Mouse (Mus musculus): Measurements from ENCODE around the gene Ufc1. TPM values are rescaled to one million over a fixed set of nuclear protein-coding genes. Genes with fewer than 3 reads are reported as not detected.
A peak's percentile ranks its signal among the peaks of the same experiment; 100 is the strongest.

Ufc1 gene
- total and polyA plus RNA-seq, 3 experiments = 71.0 to 408 (median 101) TPM

DNA sequence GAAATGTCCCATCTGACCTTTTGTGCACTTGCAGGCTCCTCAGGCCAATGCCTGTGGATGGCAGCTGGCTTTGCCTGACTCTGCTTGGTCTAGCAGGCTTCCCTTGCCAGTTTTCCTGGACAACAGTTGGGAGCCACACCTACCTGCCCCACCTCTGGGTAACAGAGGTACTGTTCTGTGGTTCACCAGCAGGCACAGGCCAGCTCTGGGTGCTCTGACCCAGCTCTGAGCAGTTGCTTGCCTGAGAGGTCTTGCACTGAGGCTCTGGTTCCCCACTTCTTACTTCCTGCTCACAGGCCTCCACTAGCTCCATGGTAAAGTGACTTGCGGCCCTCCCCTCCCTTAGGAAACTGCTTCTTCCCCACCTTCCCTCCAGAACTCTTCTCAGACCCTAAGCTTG is 27.2 kb upstream of the Ufc1 start:
- TF ChIP-seq MAFK (IDR thresholded peaks at IDR 0.05; ENCODE audit: borderline replicate concordance, low read depth, low read length) = no peak
- H3K27ac ChIP-seq (ENCODE audit: control insufficient read depth, low read depth, low read length) = no peak overlapping the region
- DNase-seq (ENCODE audit: low read depth, low spot score) = no peak
- H3K4me3 ChIP-seq (ENCODE audit: control insufficient read depth in 1 of 2, insufficient read depth in 1 of 2, low read depth in 2 of 2, low read length in 2 of 2) = no peak overlapping the region
- H3K4me1 ChIP-seq (ENCODE audit: control insufficient read depth in 1 of 2, insufficient read depth in 2 of 2, low read length in 2 of 2) = no peaks in the 10 kb centered on the region
- peaks cover 10% of the 10 kb centered on the region for H3K79me2 ChIP-seq (ENCODE audit: control insufficient read depth, insufficient read depth, low read length, poor library complexity)
- H3K9me3 ChIP-seq (replicated peaks; ENCODE audit: insufficient read depth, low read length) = no peaks in the 10 kb centered on the region
- H3K9ac ChIP-seq (ENCODE audit: control insufficient read depth, low read depth, low read length, poor library complexity, severe bottlenecking) = no peak overlapping the region
- H3K36me3 ChIP-seq (ENCODE audit: control insufficient read depth in 1 of 2, insufficient read depth in 2 of 2, low read length in 2 of 2) = peaks cover 2 to 6% of the 10 kb centered on the region in 2 experiments; a peak in 3 of 4 replicates
- H3K27me3 ChIP-seq (ENCODE audit: control insufficient read depth in 1 of 2, insufficient read depth in 2 of 2, low read length in 2 of 2) = no peaks in the 10 kb centered on the region

DNA sequence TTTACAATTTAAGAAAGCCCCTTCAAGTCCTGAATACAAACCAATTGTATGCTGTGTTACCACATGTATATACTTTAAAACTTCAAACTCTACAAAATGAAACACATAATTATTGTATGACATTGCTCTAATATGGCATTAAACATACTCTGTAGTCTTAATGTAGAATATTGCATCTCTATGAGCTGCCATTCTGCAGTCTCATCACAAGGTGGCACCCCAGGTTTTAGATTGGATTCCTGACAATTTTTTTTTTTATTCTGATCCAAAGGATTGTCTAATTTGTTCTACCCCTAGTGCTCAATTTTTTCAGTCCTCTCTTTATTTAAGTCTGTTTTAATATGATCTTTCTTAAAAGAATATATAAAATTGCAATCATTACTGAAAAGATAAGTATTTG is 26.6 kb upstream of the Ufc1 start:
- no peak overlapping the region for H3K27ac ChIP-seq (ENCODE audit: control insufficient read depth, low read depth, low read length)
- peaks cover 7% of the 10 kb centered on the region for H3K79me2 ChIP-seq (ENCODE audit: control insufficient read depth, insufficient read depth, low read length, poor library complexity)
- H3K4me3 ChIP-seq (ENCODE audit: control insufficient read depth in 1 of 2, insufficient read depth in 1 of 2, low read depth in 2 of 2, low read length in 2 of 2) = no peak overlapping the region
- no peaks in the 10 kb centered on the region for H3K4me1 ChIP-seq (ENCODE audit: control insufficient read depth in 1 of 2, insufficient read depth in 2 of 2, low read length in 2 of 2)
- H3K36me3 ChIP-seq (ENCODE audit: control insufficient read depth in 1 of 2, insufficient read depth in 2 of 2, low read length in 2 of 2) = peaks cover 2 to 5% of the 10 kb centered on the region in 2 experiments; a peak in 3 of 4 replicates
- no peaks in the 10 kb centered on the region for H3K9me3 ChIP-seq (replicated peaks; ENCODE audit: insufficient read depth, low read length)
- DNase-seq (ENCODE audit: low read depth, low spot score) = peak; percentile 63
- TF ChIP-seq MAFK (IDR thresholded peaks at IDR 0.05; ENCODE audit: borderline replicate concordance, low read depth, low read length) (no peak), UBTF (IDR thresholded peaks at IDR 0.05; ENCODE audit: borderline replicate concordance, insufficient read depth, low read depth, low read length) (no peak), RAD21 (IDR thresholded peaks at IDR 0.05; ENCODE audit: low read depth, low read length) (peak; percentile 70), CTCF (IDR thresholded peaks at IDR 0.05 in 2 of 3, conservative IDR thresholded peaks at IDR 0.05 in 1 of 3; ENCODE audit: control insufficient read depth in 1 of 3, insufficient read depth in 1 of 3, low read depth in 2 of 3, low read length in 3 of 3, poor library complexity in 1 of 3, severe bottlenecking in 1 of 3) (peak in 2 of 3 experiments; percentile 41 to 77; a peak in 4 of 6 replicates), SMC3 (IDR thresholded peaks at IDR 0.05; ENCODE audit: low read depth, low read length) (peak; percentile 67), ZKSCAN1 (IDR thresholded peaks at IDR 0.05; ENCODE audit: low read depth, low read length) (no peak), BHLHE40 (IDR thresholded peaks at IDR 0.05; ENCODE audit: borderline replicate concordance, low read depth, low read length) (no peak), TAL1 (IDR thresholded peaks at IDR 0.05; ENCODE audit: low read length) (no peak), ZNF384 (IDR thresholded peaks at IDR 0.05; ENCODE audit: low read depth, low read length) (peak; percentile 98), ETS1 (IDR thresholded peaks at IDR 0.05; ENCODE audit: low read depth, low read length) (no peak), SIN3A (IDR thresholded peaks at IDR 0.05; ENCODE audit: low read length) (peak; percentile 34; the same call in 1 of the 2 replicates), CHD2 (IDR thresholded peaks at IDR 0.05; ENCODE audit: low read length) (no peak), ZC3H11A (IDR thresholded peaks at IDR 0.05; ENCODE audit: low read depth, low read length) (peak; percentile 43; the same call in 1 of the 2 replicates), RCOR1 (IDR thresholded peaks at IDR 0.05; ENCODE audit: low read depth, low read length) (no peak), E2F4 (IDR thresholded peaks at IDR 0.05; ENCODE audit: borderline replicate concordance, low read depth, low read length) (no peak)
- no peak overlapping the region for H3K9ac ChIP-seq (ENCODE audit: control insufficient read depth, low read depth, low read length, poor library complexity, severe bottlenecking)
- no peaks in the 10 kb centered on the region for H3K27me3 ChIP-seq (ENCODE audit: control insufficient read depth in 1 of 2, insufficient read depth in 2 of 2, low read length in 2 of 2)

DNA sequence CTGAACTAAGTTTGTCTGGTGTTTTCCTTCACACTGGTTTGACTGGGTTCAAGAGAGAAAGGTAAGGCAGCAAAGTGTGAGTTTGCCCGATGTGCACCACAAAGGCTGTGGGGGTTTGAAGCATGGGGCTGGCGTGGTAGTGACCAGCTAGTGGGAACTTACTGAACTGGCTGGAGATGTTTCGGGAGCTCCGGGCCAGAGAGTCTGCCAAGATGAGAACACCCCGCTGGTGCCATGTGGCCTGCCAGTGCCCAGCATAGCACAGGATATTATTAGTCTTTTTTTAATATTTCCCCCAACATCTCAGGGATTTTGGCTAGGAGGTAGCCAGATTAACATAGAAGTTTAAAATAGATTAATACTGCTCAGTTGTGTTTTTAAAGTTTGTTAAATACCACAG is 25.3 kb upstream of the Ufc1 start:
- no peaks in the 10 kb centered on the region for H3K79me2 ChIP-seq (ENCODE audit: control insufficient read depth, insufficient read depth, low read length, poor library complexity)
- no peaks in the 10 kb centered on the region for H3K4me1 ChIP-seq (ENCODE audit: control insufficient read depth in 1 of 2, insufficient read depth in 2 of 2, low read length in 2 of 2)
- no peak for DNase-seq (ENCODE audit: low read depth, low spot score)
- no peak overlapping the region for H3K27ac ChIP-seq (ENCODE audit: control insufficient read depth, low read depth, low read length)
- peaks cover 0 to 2% of the 10 kb centered on the region in 2 experiments; a peak in 1 of 4 replicates for H3K36me3 ChIP-seq (ENCODE audit: control insufficient read depth in 1 of 2, insufficient read depth in 2 of 2, low read length in 2 of 2)
- H3K9me3 ChIP-seq (replicated peaks; ENCODE audit: insufficient read depth, low read length) = no peaks in the 10 kb centered on the region
- H3K9ac ChIP-seq (ENCODE audit: control insufficient read depth, low read depth, low read length, poor library complexity, severe bottlenecking) = no peak overlapping the region
- H3K27me3 ChIP-seq (ENCODE audit: control insufficient read depth in 1 of 2, insufficient read depth in 2 of 2, low read length in 2 of 2) = no peaks in the 10 kb centered on the region
- TF ChIP-seq UBTF (IDR thresholded peaks at IDR 0.05; ENCODE audit: borderline replicate concordance, insufficient read depth, low read depth, low read length) = no peak
- no peak for TF ChIP-seq MYB (IDR thresholded peaks at IDR 0.05; ENCODE audit: low read depth, low read length)
- H3K4me3 ChIP-seq (ENCODE audit: control insufficient read depth in 1 of 2, insufficient read depth in 1 of 2, low read depth in 2 of 2, low read length in 2 of 2) = no peak overlapping the region

Measured in MEL (cell line).